Mouse (Mus musculus): Measurements from ENCODE around the gene Dap. TPM values are rescaled to one million over a fixed set of nuclear protein-coding genes. Genes with fewer than 3 reads are reported as not detected.
A peak's percentile ranks its signal among the peaks of the same experiment; 100 is the strongest.

The Dap gene
- polyA plus RNA-seq, 1 experiment from 2014 or later = 80.5 TPM

GRCm38 (mm10) chr15:31299258-31299917, 75.3 kb downstream of the Dap start:
- Histone ChIP-seq H3K9me3 (ENCODE audit: control insufficient read depth, low read length) (no peaks in the 10 kb centered on the region), H3K4me1 (ENCODE audit: control insufficient read depth, insufficient read depth, low read length) (peaks cover under 1% of the 10 kb centered on the region; the same call in 1 of the 2 replicates), H3K27me3 (replicated peaks; ENCODE audit: control insufficient read depth, insufficient read depth, low read length) (peaks cover 13% of the 10 kb centered on the region), H3K27ac (ENCODE audit: low read length) (no peak overlapping the region), H3K9ac (ENCODE audit: low read depth, low read length) (no peak overlapping the region), H3K36me3 (ENCODE audit: control insufficient read depth, insufficient read depth, low read length) (no peaks in the 10 kb centered on the region), H3K4me3 (ENCODE audit: low read length) (no peak overlapping the region), H3K4me2 (ENCODE audit: low read depth, low read length) (no peak overlapping the region)
- 60% methylated on average over 6 of the region's 6 CpGs for WGBS
- no peak for ATAC-seq

- Histone ChIP-seq H3K4me3 (ENCODE audit: low read length) (no peak overlapping the region), H3K27me3 (replicated peaks; ENCODE audit: control insufficient read depth, insufficient read depth, low read length) (peaks cover 5% of the 10 kb centered on the region; the same call in 1 of the 2 replicates), H3K36me3 (ENCODE audit: control insufficient read depth, insufficient read depth, low read length) (no peaks in the 10 kb centered on the region), H3K4me1 (ENCODE audit: control insufficient read depth, insufficient read depth, low read length) (no peaks in the 10 kb centered on the region), H3K9me3 (ENCODE audit: control insufficient read depth, low read length) (no peaks in the 10 kb centered on the region), H3K4me2 (ENCODE audit: low read depth, low read length) (no peak overlapping the region), H3K27ac (ENCODE audit: low read length) (no peak overlapping the region), H3K9ac (ENCODE audit: low read depth, low read length) (no peak overlapping the region)
- ATAC-seq = no peak
- 36% methylated on average over 12 of the region's 12 CpGs for WGBS
Observed at GRCm38 (mm10) chr15:31302293-31302990, 78.3 kb downstream of the Dap start.

- Histone ChIP-seq H3K4me2 (ENCODE audit: low read depth, low read length) (no peak overlapping the region), H3K9ac (ENCODE audit: low read depth, low read length) (no peak overlapping the region), H3K9me3 (ENCODE audit: control insufficient read depth, low read length) (no peaks in the 10 kb centered on the region), H3K4me3 (ENCODE audit: low read length) (no peak overlapping the region), H3K36me3 (ENCODE audit: control insufficient read depth, insufficient read depth, low read length) (no peaks in the 10 kb centered on the region), H3K27me3 (replicated peaks; ENCODE audit: control insufficient read depth, insufficient read depth, low read length) (no peaks in the 10 kb centered on the region), H3K27ac (ENCODE audit: low read length) (no peak overlapping the region), H3K4me1 (ENCODE audit: control insufficient read depth, insufficient read depth, low read length) (no peaks in the 10 kb centered on the region)
- WGBS = 79% methylated on average over 3 of the region's 3 CpGs
- no peak for ATAC-seq
Observed at GRCm38 (mm10) chr15:31304302-31304701, 80.2 kb downstream of the Dap start.

GRCm38 (mm10) chr15:31305181-31305580, 81.1 kb downstream of the Dap start:
- Histone ChIP-seq H3K9me3 (ENCODE audit: control insufficient read depth, low read length) (no peaks in the 10 kb centered on the region), H3K9ac (ENCODE audit: low read depth, low read length) (no peak overlapping the region), H3K27me3 (replicated peaks; ENCODE audit: control insufficient read depth, insufficient read depth, low read length) (no peaks in the 10 kb centered on the region), H3K27ac (ENCODE audit: low read length) (no peak overlapping the region), H3K4me1 (ENCODE audit: control insufficient read depth, insufficient read depth, low read length) (no peaks in the 10 kb centered on the region), H3K36me3 (ENCODE audit: control insufficient read depth, insufficient read depth, low read length) (no peaks in the 10 kb centered on the region), H3K4me2 (ENCODE audit: low read depth, low read length) (no peak overlapping the region), H3K4me3 (ENCODE audit: low read length) (no peak overlapping the region)
- 51% methylated on average over 6 of the region's 6 CpGs for WGBS
- no peak for ATAC-seq

- H3K27ac ChIP-seq (ENCODE audit: low read length) = no peak overlapping the region
- no peak overlapping the region for H3K9ac ChIP-seq (ENCODE audit: low read depth, low read length)
- no peaks in the 10 kb centered on the region for H3K27me3 ChIP-seq (replicated peaks; ENCODE audit: control insufficient read depth, insufficient read depth, low read length)
- WGBS = 91% methylated on average over 4 of the region's 4 CpGs
- H3K36me3 ChIP-seq (ENCODE audit: control insufficient read depth, insufficient read depth, low read length) = no peaks in the 10 kb centered on the region
- H3K4me2 ChIP-seq (ENCODE audit: low read depth, low read length) = no peak overlapping the region
- no peak for ATAC-seq
- no peak overlapping the region for H3K4me3 ChIP-seq (ENCODE audit: low read length)
- H3K9me3 ChIP-seq (ENCODE audit: control insufficient read depth, low read length) = no peaks in the 10 kb centered on the region
- no peaks in the 10 kb centered on the region for H3K4me1 ChIP-seq (ENCODE audit: control insufficient read depth, insufficient read depth, low read length)
Observed at GRCm38 (mm10) chr15:31306726-31307125, 82.6 kb downstream of the Dap start.

- no peaks in the 10 kb centered on the region for H3K36me3 ChIP-seq (ENCODE audit: control insufficient read depth, insufficient read depth, low read length)
- H3K4me1 ChIP-seq (ENCODE audit: control insufficient read depth, insufficient read depth, low read length) = no peaks in the 10 kb centered on the region
- H3K9me3 ChIP-seq (ENCODE audit: control insufficient read depth, low read length) = no peaks in the 10 kb centered on the region
- ATAC-seq = no peak
- 69% methylated on average over 15 of the region's 15 CpGs for WGBS
- H3K4me3 ChIP-seq (ENCODE audit: low read length) = no peak overlapping the region
- H3K27ac ChIP-seq (ENCODE audit: low read length) = no peak overlapping the region
- no peak overlapping the region for H3K9ac ChIP-seq (ENCODE audit: low read depth, low read length)
- H3K4me2 ChIP-seq (ENCODE audit: low read depth, low read length) = no peak overlapping the region
- no peaks in the 10 kb centered on the region for H3K27me3 ChIP-seq (replicated peaks; ENCODE audit: control insufficient read depth, insufficient read depth, low read length)
Observed at GRCm38 (mm10) chr15:31309526-31309925, 85.4 kb downstream of the Dap start.

GRCm38 (mm10) chr15:31312001-31312400, 87.9 kb downstream of the Dap start:
- WGBS = 49% methylated on average over 2 of the region's 2 CpGs
- H3K4me3 ChIP-seq (ENCODE audit: low read length) = no peak overlapping the region
- no peak for ATAC-seq
- no peaks in the 10 kb centered on the region for H3K36me3 ChIP-seq (ENCODE audit: control insufficient read depth, insufficient read depth, low read length)
- H3K9ac ChIP-seq (ENCODE audit: low read depth, low read length) = no peak overlapping the region
- no peaks in the 10 kb centered on the region for H3K27me3 ChIP-seq (replicated peaks; ENCODE audit: control insufficient read depth, insufficient read depth, low read length)
- H3K4me2 ChIP-seq (ENCODE audit: low read depth, low read length) = no peak overlapping the region
- H3K27ac ChIP-seq (ENCODE audit: low read length) = no peak overlapping the region
- no peaks in the 10 kb centered on the region for H3K9me3 ChIP-seq (ENCODE audit: control insufficient read depth, low read length)
- H3K4me1 ChIP-seq (ENCODE audit: control insufficient read depth, insufficient read depth, low read length) = no peaks in the 10 kb centered on the region

GRCm38 (mm10) chr15:31315630-31316231, 91.6 kb downstream of the Dap start:
- H3K9ac ChIP-seq (ENCODE audit: low read depth, low read length) = no peak overlapping the region
- H3K4me3 ChIP-seq (ENCODE audit: low read length) = no peak overlapping the region
- WGBS = 6% methylated on average over 5 of the region's 5 CpGs
- no peak overlapping the region for H3K4me2 ChIP-seq (ENCODE audit: low read depth, low read length)
- no peaks in the 10 kb centered on the region for H3K4me1 ChIP-seq (ENCODE audit: control insufficient read depth, insufficient read depth, low read length)
- peak; percentile 52 for ATAC-seq
- H3K27ac ChIP-seq (ENCODE audit: low read length) = no peak overlapping the region
- no peaks in the 10 kb centered on the region for H3K27me3 ChIP-seq (replicated peaks; ENCODE audit: control insufficient read depth, insufficient read depth, low read length)
- H3K9me3 ChIP-seq (ENCODE audit: control insufficient read depth, low read length) = no peaks in the 10 kb centered on the region
- no peaks in the 10 kb centered on the region for H3K36me3 ChIP-seq (ENCODE audit: control insufficient read depth, insufficient read depth, low read length)

GRCm38 (mm10) chr15:31317056-31317805, 93.1 kb downstream of the Dap start:
- Histone ChIP-seq H3K27ac (ENCODE audit: low read length) (no peak overlapping the region), H3K36me3 (ENCODE audit: control insufficient read depth, insufficient read depth, low read length) (no peaks in the 10 kb centered on the region)

More at GRCm38 (mm10) chr15:31317056-31317805, 93.1 kb downstream of the Dap start:
- no peak overlapping the region for H3K9ac ChIP-seq (ENCODE audit: low read depth, low read length)
- no peak for ATAC-seq
- H3K4me3 ChIP-seq (ENCODE audit: low read length) = no peak overlapping the region
- H3K9me3 ChIP-seq (ENCODE audit: control insufficient read depth, low read length) = no peaks in the 10 kb centered on the region
- WGBS = 83% methylated on average over 3 of the region's 3 CpGs
- no peak overlapping the region for H3K4me2 ChIP-seq (ENCODE audit: low read depth, low read length)
- H3K27me3 ChIP-seq (replicated peaks; ENCODE audit: control insufficient read depth, insufficient read depth, low read length) = no peaks in the 10 kb centered on the region
- no peaks in the 10 kb centered on the region for H3K4me1 ChIP-seq (ENCODE audit: control insufficient read depth, insufficient read depth, low read length)

All from intestine, embryonic 16.5 days (tissue).